Comparison of ENCODE assay signal across 8 mouse cellular contexts in genomic region chr19:34878603-34879541, GRCm38 (mm10). TPM values are rescaled to one million over a fixed set of nuclear protein-coding genes. Genes with fewer than 3 reads are reported as not detected.
DNase-seq lines count a peak whose midpoint lies in the region; ATAC-seq and TF ChIP-seq lines count a peak whose summit lies in the region.

TSS of gene Pank1 (minus strand) at chr19:34879455.

- H3K79me2 ChIP-seq in liver, adult 2 months (ENCODE audit: control insufficient read depth, insufficient read depth, low read length), result peaks cover 15% of the 10 kb centered on the region; the same call in 1 of the 2 replicates

- no peak for TF ChIP-seq CTCF in liver, adult 2 months (IDR thresholded peaks at IDR 0.05; ENCODE audit: low read depth, low read length)

- no peaks in the 10 kb centered on the region for H3K9me3 ChIP-seq in embryonic facial prominence, embryonic 13.5 days
- H3K9me3 ChIP-seq in heart, embryonic 11.5 days (replicated peaks; ENCODE audit: control insufficient read depth, low read length), result no peaks in the 10 kb centered on the region
- no peaks in the 10 kb centered on the region for H3K9me3 ChIP-seq in kidney, embryonic 16.5 days (ENCODE audit: low read length)
- no peaks in the 10 kb centered on the region for H3K9me3 ChIP-seq in stomach, embryonic 14.5 days (ENCODE audit: control insufficient read depth, low read depth, low read length)

- WGBS in embryonic facial prominence, embryonic 13.5 days, result under 1% methylated on average over 94 of the region's 96 CpGs
- WGBS in heart, embryonic 11.5 days (ENCODE audit: insufficient replicate concordance), result under 1% methylated on average over 94 of the region's 96 CpGs
- WGBS in kidney, embryonic 16.5 days, result under 1% methylated on average over 86 of the region's 96 CpGs
- WGBS in liver, adult 2 months, result under 1% methylated on average over 85 of the region's 96 CpGs
- 1% methylated on average over 96 of the region's 96 CpGs for WGBS in stomach, embryonic 14.5 days

- H3K9ac ChIP-seq in embryonic facial prominence, embryonic 13.5 days, result peak within 1 kb of the TSS; percentile 97
- H3K9ac ChIP-seq in heart, embryonic 11.5 days (ENCODE audit: low read depth, low read length), result peak within 1 kb of the TSS; percentile 99
- H3K9ac ChIP-seq in kidney, embryonic 16.5 days (replicated peaks; ENCODE audit: low read length), result peak within 1 kb of the TSS; percentile 97
- peak within 1 kb of the TSS; percentile 99 for H3K9ac ChIP-seq in liver, adult 2 months (ENCODE audit: low read depth, low read length)
- H3K9ac ChIP-seq in stomach, embryonic 14.5 days (replicated peaks; ENCODE audit: low read depth, low read length), result peak within 1 kb of the TSS; percentile 95

- ATAC-seq in embryonic facial prominence, embryonic 13.5 days (ENCODE audit: insufficient number of reproducible peaks, insufficient read depth, low FRiP score, low TSS enrichment, low read depth), result peak; percentile 48
- ATAC-seq in heart, embryonic 11.5 days (replicated peaks; ENCODE audit: insufficient number of reproducible peaks, low FRiP score, low TSS enrichment), result peak; percentile 65
- ATAC-seq in kidney, embryonic 16.5 days (ENCODE audit: low FRiP score, low TSS enrichment), result peak; percentile 73
- peak; percentile 54 for ATAC-seq in stomach, embryonic 14.5 days (ENCODE audit: insufficient number of reproducible peaks, insufficient read depth, low FRiP score, low read depth)

- no peaks in the 10 kb centered on the region for H3K27me3 ChIP-seq in embryonic facial prominence, embryonic 13.5 days
- H3K27me3 ChIP-seq in heart, embryonic 11.5 days (ENCODE audit: control insufficient read depth, insufficient read depth, low read length), result no peaks in the 10 kb centered on the region
- H3K27me3 ChIP-seq in kidney, embryonic 16.5 days (ENCODE audit: insufficient read depth, low read length), result no peaks in the 10 kb centered on the region
- H3K27me3 ChIP-seq in liver, adult 2 months (ENCODE audit: control insufficient read depth, insufficient read depth, low read length), result no peaks in the 10 kb centered on the region
- no peaks in the 10 kb centered on the region for H3K27me3 ChIP-seq in stomach, embryonic 14.5 days (ENCODE audit: control insufficient read depth, insufficient read depth, low read length)

- peaks cover 13% of the 10 kb centered on the region for H3K4me1 ChIP-seq in embryonic facial prominence, embryonic 13.5 days
- peaks cover 5% of the 10 kb centered on the region for H3K4me1 ChIP-seq in heart, embryonic 11.5 days (ENCODE audit: control insufficient read depth, insufficient read depth, low read length)
- H3K4me1 ChIP-seq in kidney, embryonic 16.5 days (ENCODE audit: insufficient read depth, low read length), result peaks cover 17% of the 10 kb centered on the region
- peaks cover 31% of the 10 kb centered on the region for H3K4me1 ChIP-seq in liver, adult 2 months (ENCODE audit: control insufficient read depth, insufficient read depth, low read length)
- peaks cover 7% of the 10 kb centered on the region for H3K4me1 ChIP-seq in stomach, embryonic 14.5 days (ENCODE audit: control insufficient read depth, insufficient read depth, low read length)

- no peaks in the 10 kb centered on the region for H3K36me3 ChIP-seq in embryonic facial prominence, embryonic 13.5 days
- no peaks in the 10 kb centered on the region for H3K36me3 ChIP-seq in heart, embryonic 11.5 days (ENCODE audit: control insufficient read depth, insufficient read depth, low read length)
- no peaks in the 10 kb centered on the region for H3K36me3 ChIP-seq in kidney, embryonic 16.5 days (ENCODE audit: insufficient read depth, low read length)
- H3K36me3 ChIP-seq in liver, adult 2 months (ENCODE audit: control insufficient read depth, insufficient read depth, low read length), result no peaks in the 10 kb centered on the region
- H3K36me3 ChIP-seq in stomach, embryonic 14.5 days (ENCODE audit: control insufficient read depth, insufficient read depth, low read length), result no peaks in the 10 kb centered on the region

- H3K27ac ChIP-seq in embryonic facial prominence, embryonic 13.5 days, result peak within 1 kb of the TSS; percentile 98
- H3K27ac ChIP-seq in heart, embryonic 11.5 days (ENCODE audit: low read depth, low read length), result peak within 1 kb of the TSS; percentile 99
- H3K27ac ChIP-seq in kidney, embryonic 16.5 days (ENCODE audit: low read length), result peak within 1 kb of the TSS; percentile 99
- peak within 1 kb of the TSS; percentile 96 for H3K27ac ChIP-seq in liver, adult 2 months (replicated peaks; ENCODE audit: insufficient read depth, low read depth, low read length)
- peak within 1 kb of the TSS; percentile 97 for H3K27ac ChIP-seq in stomach, embryonic 14.5 days (ENCODE audit: low read length)

- H3K4me2 ChIP-seq in embryonic facial prominence, embryonic 13.5 days, result peak within 1 kb of the TSS; percentile 69
- H3K4me2 ChIP-seq in heart, embryonic 11.5 days, result peak within 1 kb of the TSS; percentile 76
- H3K4me2 ChIP-seq in kidney, embryonic 16.5 days (replicated peaks; ENCODE audit: low read depth, low read length), result peak within 1 kb of the TSS; percentile 73
- H3K4me2 ChIP-seq in stomach, embryonic 14.5 days (replicated peaks; ENCODE audit: low read depth, low read length), result peak within 1 kb of the TSS; percentile 62

- 0 out of 2 replicates have a peak, but pooled peaks have one; percentile 44 for TF ChIP-seq POLR2A in liver, adult 2 months (IDR thresholded peaks at IDR 0.05; ENCODE audit: extremely low read depth, insufficient read depth, low read length)

- peak within 1 kb of the TSS; percentile 89 for H3K4me3 ChIP-seq in embryonic facial prominence, embryonic 13.5 days
- peak within 1 kb of the TSS; percentile 94 for H3K4me3 ChIP-seq in heart, embryonic 11.5 days (ENCODE audit: low read depth, low read length)
- peak within 1 kb of the TSS; percentile 88 for H3K4me3 ChIP-seq in kidney, embryonic 16.5 days (ENCODE audit: low read length)
- H3K4me3 ChIP-seq in liver, adult 2 months (ENCODE audit: insufficient read depth, low read depth, low read length), result peak within 1 kb of the TSS; percentile 72
- H3K4me3 ChIP-seq in stomach, embryonic 14.5 days (ENCODE audit: low read depth, low read length), result peak within 1 kb of the TSS; percentile 85

- DNase-seq in A20 (ENCODE audit: low read depth, low spot score), result peak; percentile 84
- peak; percentile 85 for DNase-seq in adrenal gland, postnatal 36 days
- DNase-seq in liver, adult 2 months (ENCODE audit: extremely low read depth, low read depth, low spot score), result peak; percentile 73
- DNase-seq in naive thymus-derived CD4-positive, alpha-beta T cell, adult 2 months (ENCODE audit: low read depth), result peak; percentile 60

RNA-seq across cellular contexts. Expression of gene Pank1, which starts in this region (rescaled TPM):
- 10 to 100 TPM; 52.3 to 93.0 TPM for total RNA-seq in adrenal gland, postnatal 36 days (2021)
- 7.5 and 7.6 TPM in 2 replicates for polyA plus RNA-seq in embryonic facial prominence, embryonic 13.5 days (2015; fragmentation: Nextera tagmentation; extraction: Ambion mirVana)
- 12.5 and 14.2 TPM in 2 replicates for polyA plus RNA-seq in heart, embryonic 11.5 days (2014; fragmentation: Nextera tagmentation; extraction: Ambion mirVana)
- polyA plus RNA-seq in kidney, embryonic 16.5 days (2015; fragmentation: Nextera tagmentation; extraction: Ambion mirVana), result 7.4 and 7.8 TPM in 2 replicates
- total RNA-seq in liver, adult 2 months (2014; rRNA removed), result 196 and 259 TPM in 2 replicates
- polyA plus RNA-seq in liver, adult 2 months (2012; rRNA removed), result 14.1 and 18.8 TPM in 2 replicates
- polyA plus RNA-seq in stomach, embryonic 14.5 days (2014; fragmentation: Nextera tagmentation; extraction: Ambion mirVana), result 9.6 and 10.0 TPM in 2 replicates

Comparison
In these comparisons a context has a peak if more than half of its experiments do, and no peak if none do; other contexts are left out.
1. Peak in every context shown above with its lines: DNase-seq, ATAC-seq, H3K4me3 ChIP-seq and H3K27ac ChIP-seq.